Mouse (Mus musculus) frontal cortex, adult (tissue): ENCODE measurements around the gene Zbtb24.
A peak's percentile ranks its signal among the peaks of the same experiment; 100 is the strongest.

ENCODE experiments used
- ATAC-seq: cut with Nextera tagmentation; 2 replicates; pipeline ENCODE4 v1.9.2; 2017; ENCODE audit warnings: mild to moderate bottlenecking, moderate library complexity, mixed read lengths; ENCODE audit not compliant: low TSS enrichment

The Zbtb24 gene

GRCm38 (mm10) chr10:41464401-41464955 lies 14.3 kb downstream of the Zbtb24 start:
- no peak for ATAC-seq

- ATAC-seq = no peak
These were observed 17.1 kb downstream of the Zbtb24 start for GRCm38 (mm10) chr10:41467325-41467724.

- no peak for ATAC-seq
These were observed 20.5 kb downstream of the Zbtb24 start for GRCm38 (mm10) chr10:41470693-41471092.

- ATAC-seq = no peak
These were observed 22.4 kb downstream of the Zbtb24 start for GRCm38 (mm10) chr10:41472534-41472933.

GRCm38 (mm10) chr10:41472962-41473481 lies 22.8 kb downstream of the Zbtb24 start:
- ATAC-seq = no peak

GRCm38 (mm10) chr10:41473782-41474468 lies 23.7 kb downstream of the Zbtb24 start:
- ATAC-seq = no peak

GRCm38 (mm10) chr10:41474981-41475391 lies 24.8 kb downstream of the Zbtb24 start:
- ATAC-seq = no peak

- ATAC-seq = peak; percentile 50
These were observed 26.2 kb downstream of the Zbtb24 start, which contains the start of gene Mical1 for GRCm38 (mm10) chr10:41476171-41477017. Gene Mical1 (plus strand): TSS chr10:41476314.

GRCm38 (mm10) chr10:41477018-41477277 lies 26.8 kb downstream of the Zbtb24 start:
- ATAC-seq = no peak

- ATAC-seq = peak; percentile 65
These were observed 27.3 kb downstream of the Zbtb24 start for GRCm38 (mm10) chr10:41477278-41478181.

- no peak for ATAC-seq
These were observed 29.8 kb downstream of the Zbtb24 start for GRCm38 (mm10) chr10:41479961-41480360.

GRCm38 (mm10) chr10:41480938-41481880 lies 31.0 kb downstream of the Zbtb24 start:
- no peak for ATAC-seq

GRCm38 (mm10) chr10:41482446-41482845 lies 32.3 kb downstream of the Zbtb24 start:
- ATAC-seq = no peak

- no peak for ATAC-seq
These were observed 35.6 kb downstream of the Zbtb24 start for GRCm38 (mm10) chr10:41485778-41486177.

- ATAC-seq = no peak
These were observed 36.5 kb downstream of the Zbtb24 start for GRCm38 (mm10) chr10:41486506-41487170.

GRCm38 (mm10) chr10:41488877-41489276 lies 38.7 kb downstream of the Zbtb24 start:
- ATAC-seq = no peak

- no peak for ATAC-seq
These were observed 39.1 kb downstream of the Zbtb24 start for GRCm38 (mm10) chr10:41489294-41489693.

GRCm38 (mm10) chr10:41489708-41490517 lies 39.7 kb downstream of the Zbtb24 start, which contains the start of the genes Smpd2 and Ppil6:
Gene Smpd2 (minus strand): TSS chr10:41490369.
Gene Ppil6 (plus strand): TSS chr10:41490439.
- peak; percentile 96 for ATAC-seq

- peak; percentile 11; the same call in 1 of the 2 replicates for ATAC-seq
These were observed 40.3 kb downstream of the Zbtb24 start for GRCm38 (mm10) chr10:41490518-41490873.
